Mouse (Mus musculus) adrenal gland, postnatal 36 days (tissue): ENCODE results near the gene Ifna12. TPM values are rescaled to one million over a fixed set of nuclear protein-coding genes. Genes with fewer than 3 reads are reported as not detected.
"Not testable (repeated sequence)": the region's sequence is repeated elsewhere in the genome, so short reads cannot be mapped to it uniquely, and the experiment has no call there.

Experiments used
- DNase-seq, 2 experiments: peaks; one replicate each; pipeline ENCODE4 v3.0.0; 2021; ENCODE audit warnings: mixed read lengths in 1 of 2
- long read RNA-seq, 2 experiments: library from polyadenylated mRNA; stranded (forward); transcript quantifications; one replicate each; pipeline ENCODE4 v2.0.0; 2021; ENCODE audit warnings: borderline sequencing depth in 2 of 2
- total RNA-seq, 2 experiments: library from RNA; stranded (reverse); gene quantifications; 2 replicates each; pipeline ENCODE4 v1.2.3; 2021

The Ifna12 gene
- not detected for total RNA-seq
- long read RNA-seq, experiment 1, result 0 reads
- long read RNA-seq, experiment 2, result 0 reads

- DNase-seq, result no peak
These were observed at the start of gene Ifna12 for GRCm38 (mm10) chr4:88603276-88603675. Gene Ifna12 (minus strand): TSS chr4:88603376.

GRCm38 (mm10) chr4:88644359-88644758, 41.2 kb upstream of the Ifna12 start, which contains the start of gene Ifna13:
Gene Ifna13 (minus strand): TSS chr4:88644459.
- DNase-seq, result no peak

DNA sequence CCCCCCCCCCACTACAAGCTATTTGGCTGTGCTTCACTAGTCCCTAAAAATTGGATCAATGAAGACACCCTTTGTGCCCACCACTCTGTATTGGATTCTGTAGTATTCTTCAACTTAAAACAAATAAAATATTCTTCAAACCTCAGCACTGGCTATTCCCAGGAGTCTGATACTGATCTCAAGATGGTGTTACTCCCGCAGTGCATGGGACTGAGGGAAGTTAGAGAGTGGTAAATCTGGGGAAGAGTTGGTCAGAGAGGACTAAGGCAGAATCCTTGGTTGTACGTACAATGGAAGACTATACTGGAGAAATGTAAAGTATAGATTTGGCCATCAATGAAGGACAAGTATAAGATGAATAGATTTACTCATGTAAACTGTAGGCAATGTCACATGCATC, 39.4 kb upstream of the Ifna12 start:
- no peak for DNase-seq

GRCm38 (mm10) chr4:88641077-88641831, 38.1 kb upstream of the Ifna12 start:
- DNase-seq, result peak; percentile 90 to 94

GRCm38 (mm10) chr4:88640704-88641076, 37.5 kb upstream of the Ifna12 start:
- no peak for DNase-seq

- no peak for DNase-seq
These were observed 31.1 kb upstream of the Ifna12 start, which contains the start of gene C87499 for GRCm38 (mm10) chr4:88634311-88634710. Gene C87499 (minus strand): TSS chr4:88634411.

DNA sequence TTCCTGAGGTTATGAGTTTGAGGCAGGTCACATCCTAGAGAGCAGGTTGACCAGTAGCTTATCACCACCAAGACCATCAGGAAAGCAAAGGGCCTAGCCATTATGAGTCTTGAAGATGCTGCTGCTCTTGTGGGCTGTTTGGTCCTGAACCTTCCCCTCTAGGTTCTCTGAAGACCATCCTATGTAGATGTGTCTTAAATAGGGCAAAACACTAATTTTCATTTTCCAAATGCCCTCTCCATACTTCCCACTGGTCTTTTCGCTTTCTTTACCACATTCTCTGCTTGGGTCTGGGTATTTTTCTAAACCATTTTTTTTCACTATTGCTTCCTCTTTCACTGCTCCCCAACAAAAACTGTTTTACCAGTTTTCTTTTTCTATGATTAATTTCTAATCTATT, 10.9 kb downstream of the Ifna12 start, which contains the start of gene Ifna9:
Gene Ifna9, minus strand, starts transcription at position 101 of the 400 bp plus-strand sequence.
- no peak for DNase-seq

- DNase-seq, result no peak
These were observed 31.5 kb downstream of the Ifna12 start, which contains the start of gene Ifna14 for GRCm38 (mm10) chr4:88571698-88572097. Gene Ifna14 (minus strand): TSS chr4:88571798.

- no peak for DNase-seq
These were observed 41.4 kb downstream of the Ifna12 start for GRCm38 (mm10) chr4:88561791-88562190.

DNA sequence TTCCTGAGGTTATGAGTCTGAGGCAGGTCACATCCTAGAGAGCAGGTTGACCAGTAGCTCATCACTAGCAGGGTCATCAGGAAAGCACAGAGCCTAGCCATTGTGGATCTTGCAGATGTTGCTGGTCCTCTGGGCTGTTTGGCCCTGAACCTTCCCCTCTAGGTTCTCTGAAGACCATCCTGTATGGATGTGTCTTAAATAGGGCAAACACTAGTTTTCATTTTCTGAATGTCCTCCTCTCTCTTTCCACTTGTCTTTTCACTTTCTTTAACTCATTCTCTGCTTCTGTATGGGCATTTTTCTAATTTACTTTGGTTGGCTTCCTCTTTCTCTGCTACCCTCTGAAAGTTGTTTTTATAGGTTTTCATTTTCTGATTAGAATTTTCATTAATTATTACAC, 45.0 kb downstream of the Ifna12 start, which contains the start of gene Ifna15:
Gene Ifna15, minus strand, starts transcription at position 101 of the 400 bp plus-strand sequence.
- DNase-seq, result not testable (repeated sequence)

Other genes starting within 250 kb of the Ifna12 start
- gene Hacd4, start 164.4 kb downstream of the Ifna12 start, total RNA-seq, result 1 to 10 TPM; 4.5 to 4.6 TPM
- gene Ifnb1, start 80.6 kb downstream of the Ifna12 start, total RNA-seq, result not detected
- gene Ifna15, start 45.1 kb downstream of the Ifna12 start, total RNA-seq, result not detected
- gene Ifna14, start 31.6 kb downstream of the Ifna12 start, total RNA-seq, result not detected
- gene Ifna9, start 11.0 kb downstream of the Ifna12 start, total RNA-seq, result not detected
- not detected for gene C87499, start 31.0 kb upstream of the Ifna12 start, total RNA-seq
- gene Ifna13, start 41.1 kb upstream of the Ifna12 start, total RNA-seq, result not detected
- gene Ifna16, start 73.5 kb upstream of the Ifna12 start, total RNA-seq, result not detected
- not detected for gene Ifna2, start 80.5 kb upstream of the Ifna12 start, total RNA-seq
- gene Ifnab, start 88.0 kb upstream of the Ifna12 start, total RNA-seq, result not detected
- gene Gm26566, start 118.4 kb upstream of the Ifna12 start, total RNA-seq, result under 1 TPM; 0.36 to 0.60 TPM
- 10 to 100 TPM; 82.5 to 89.7 TPM for gene Klhl9, start 119.1 kb upstream of the Ifna12 start, total RNA-seq
- gene Gm13271, start 151.5 kb upstream of the Ifna12 start, total RNA-seq, result not detected
- gene Gm13283, start 156.7 kb upstream of the Ifna12 start, total RNA-seq, result under 1 TPM in 1 of 2 experiments, not detected in 1; 0.20 TPM
- gene Gm13290, start 170.5 kb upstream of the Ifna12 start, total RNA-seq, result not detected
- not detected for gene Gm13289, start 173.5 kb upstream of the Ifna12 start, total RNA-seq
- not detected for gene Gm13272, start 176.5 kb upstream of the Ifna12 start, total RNA-seq
- gene Ifnz, start 178.8 kb upstream of the Ifna12 start, total RNA-seq, result under 1 TPM in 1 of 2 experiments, not detected in 1; 0.20 TPM
- not detected for gene Gm13276, start 182.3 kb upstream of the Ifna12 start, total RNA-seq
- not detected for gene Gm13277, start 185.3 kb upstream of the Ifna12 start, total RNA-seq
- not detected for gene Gm13278, start 188.2 kb upstream of the Ifna12 start, total RNA-seq
- gene Gm13275, start 191.1 kb upstream of the Ifna12 start, total RNA-seq, result not detected
- not detected for gene Gm13279, start 194.0 kb upstream of the Ifna12 start, total RNA-seq
- not detected for gene Gm13285, start 196.3 kb upstream of the Ifna12 start, total RNA-seq
- gene Gm13287, start 199.9 kb upstream of the Ifna12 start, total RNA-seq, result not detected
- gene Gm13288, start 202.2 kb upstream of the Ifna12 start, total RNA-seq, result under 1 TPM in 1 of 2 experiments, not detected in 1; 0.10 TPM
- gene Ifna7, start 212.9 kb upstream of the Ifna12 start, total RNA-seq, result not detected
- gene Ifna11, start 216.6 kb upstream of the Ifna12 start, total RNA-seq, result not detected
- gene Ifna6, start 224.0 kb upstream of the Ifna12 start, total RNA-seq, result not detected
- gene Ifna5, start 232.1 kb upstream of the Ifna12 start, total RNA-seq, result not detected
- gene Ifna4, start 238.5 kb upstream of the Ifna12 start, total RNA-seq, result not detected
- gene Ifna1, start 246.7 kb upstream of the Ifna12 start, total RNA-seq, result not detected